Mouse (Mus musculus) CH12F3 (cell line): ENCODE measurements around the gene Dclk2.

Experiments used
- in situ Hi-C: fragments of 300-500 bp; cut with MboI; formaldehyde crosslinking; loops from 2 replicates; pipeline ENCODE4 v1.14.3; 2020; ENCODE audit warnings: low sequenced_read_pairs

The Dclk2 gene

GRCm38 (mm10) chr3:86897066-86897465 is 23.6 kb downstream of the Dclk2 start:
- in situ Hi-C loops = no loop called here

GRCm38 (mm10) chr3:86894491-86894890 is 26.2 kb downstream of the Dclk2 start:
- in situ Hi-C loops = no loop called here

- in situ Hi-C loops = no loop called here
These were observed 33.1 kb downstream of the Dclk2 start for GRCm38 (mm10) chr3:86887512-86887911.

GRCm38 (mm10) chr3:86885180-86885579 is 35.5 kb downstream of the Dclk2 start:
- in situ Hi-C loops = no loop called here

GRCm38 (mm10) chr3:86884481-86884880 is 36.2 kb downstream of the Dclk2 start:
- in situ Hi-C loops = no loop called here

GRCm38 (mm10) chr3:86883985-86884384 is 36.7 kb downstream of the Dclk2 start:
- in situ Hi-C loops = no loop called here

GRCm38 (mm10) chr3:86875912-86876311 is 44.7 kb downstream of the Dclk2 start:
- in situ Hi-C loops = no loop called here

GRCm38 (mm10) chr3:86873092-86873600 is 47.5 kb downstream of the Dclk2 start:
- in situ Hi-C loops = no loop called here

- in situ Hi-C loops = no loop called here
These were observed 49.7 kb downstream of the Dclk2 start for GRCm38 (mm10) chr3:86870952-86871351.

- in situ Hi-C loops = no loop called here
These were observed 50.2 kb downstream of the Dclk2 start for GRCm38 (mm10) chr3:86870411-86870810.

- in situ Hi-C loops = no loop called here
These were observed 51.9 kb downstream of the Dclk2 start for GRCm38 (mm10) chr3:86868721-86869120.

- in situ Hi-C loops = no loop called here
These were observed 57.2 kb downstream of the Dclk2 start for GRCm38 (mm10) chr3:86863327-86864008.

GRCm38 (mm10) chr3:86862939-86863311 is 57.7 kb downstream of the Dclk2 start:
- in situ Hi-C loops = no loop called here

- in situ Hi-C loops = no loop called here
These were observed 58.3 kb downstream of the Dclk2 start for GRCm38 (mm10) chr3:86862245-86862938.

GRCm38 (mm10) chr3:86859791-86860190 is 60.9 kb downstream of the Dclk2 start:
- in situ Hi-C loops = no loop called here

GRCm38 (mm10) chr3:86858699-86859098 is 62.0 kb downstream of the Dclk2 start:
- in situ Hi-C loops = no loop called here

- in situ Hi-C loops = no loop called here
These were observed 62.7 kb downstream of the Dclk2 start for GRCm38 (mm10) chr3:86857833-86858398.

GRCm38 (mm10) chr3:86852867-86853266 is 67.8 kb downstream of the Dclk2 start:
- in situ Hi-C loops = no loop called here

- in situ Hi-C loops = no loop called here
These were observed 69.5 kb downstream of the Dclk2 start for GRCm38 (mm10) chr3:86851131-86851530.

GRCm38 (mm10) chr3:86850394-86851030 is 70.1 kb downstream of the Dclk2 start:
- in situ Hi-C loops = no loop called here

- in situ Hi-C loops = no loop called here
These were observed 71.3 kb downstream of the Dclk2 start for GRCm38 (mm10) chr3:86849337-86849736.
